Mouse (Mus musculus) c-Kit-positive CD71-negative TER-119-negative erythroid progenitor cells, embryonic 14.5 days (primary cell): Measurements from ENCODE around the gene Bend7.

Source experiments
- DNase-seq: peaks from one replicate; pipeline ENCODE4 v3.0.0-alpha.2; 2013; ENCODE audit warnings: low read depth

Gene Bend7

GRCm38 (mm10) chr2:4782809-4783641 lies 65.4 kb downstream of the Bend7 start:
- no peak for DNase-seq

DNA sequence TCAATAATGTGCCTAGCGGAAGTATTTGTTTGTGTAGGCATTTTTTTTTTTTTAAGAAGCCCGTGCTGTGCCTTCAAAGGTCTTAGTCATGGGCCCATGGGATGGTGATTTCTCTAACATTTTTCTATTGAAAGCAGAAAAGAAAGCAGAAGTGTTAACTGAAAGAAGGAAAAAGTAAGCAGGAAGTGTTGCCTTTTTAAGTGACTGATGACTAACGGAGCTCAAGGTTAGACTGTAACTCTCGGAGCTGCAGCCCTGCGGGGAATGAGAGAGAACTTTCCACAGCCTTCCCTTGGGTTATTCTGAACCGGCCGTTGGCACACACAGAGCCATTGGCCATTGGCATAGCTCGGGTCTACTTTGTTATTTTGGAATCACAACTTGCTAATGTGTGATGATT lies 66.4 kb downstream of the Bend7 start:
- no peak for DNase-seq

DNA sequence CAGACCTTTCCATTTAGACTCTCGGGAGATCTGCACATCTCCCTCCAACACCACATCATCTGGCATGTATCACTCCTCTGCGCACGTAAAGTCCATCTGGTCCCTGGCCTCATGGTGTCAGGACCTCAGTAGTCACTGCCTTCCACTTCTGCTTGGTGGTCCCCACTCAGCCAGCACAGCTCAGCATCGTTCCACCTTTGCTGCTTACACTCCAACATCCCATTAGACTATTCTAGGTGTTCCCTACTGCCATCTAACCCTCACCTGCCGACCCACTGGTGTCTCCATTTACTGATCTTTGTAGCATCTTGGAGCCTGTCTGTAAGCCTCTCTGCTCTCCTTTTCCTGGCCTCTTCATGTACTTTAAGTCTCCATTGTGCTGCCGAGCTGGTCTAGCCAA lies 67.4 kb downstream of the Bend7 start:
- no peak for DNase-seq

- no peak for DNase-seq
Observed at GRCm38 (mm10) chr2:4787223-4787622, 69.6 kb downstream of the Bend7 start.

GRCm38 (mm10) chr2:4791646-4792045 lies 74.0 kb downstream of the Bend7 start:
- DNase-seq = no peak

GRCm38 (mm10) chr2:4792554-4792953 lies 74.9 kb downstream of the Bend7 start:
- DNase-seq = no peak

DNA sequence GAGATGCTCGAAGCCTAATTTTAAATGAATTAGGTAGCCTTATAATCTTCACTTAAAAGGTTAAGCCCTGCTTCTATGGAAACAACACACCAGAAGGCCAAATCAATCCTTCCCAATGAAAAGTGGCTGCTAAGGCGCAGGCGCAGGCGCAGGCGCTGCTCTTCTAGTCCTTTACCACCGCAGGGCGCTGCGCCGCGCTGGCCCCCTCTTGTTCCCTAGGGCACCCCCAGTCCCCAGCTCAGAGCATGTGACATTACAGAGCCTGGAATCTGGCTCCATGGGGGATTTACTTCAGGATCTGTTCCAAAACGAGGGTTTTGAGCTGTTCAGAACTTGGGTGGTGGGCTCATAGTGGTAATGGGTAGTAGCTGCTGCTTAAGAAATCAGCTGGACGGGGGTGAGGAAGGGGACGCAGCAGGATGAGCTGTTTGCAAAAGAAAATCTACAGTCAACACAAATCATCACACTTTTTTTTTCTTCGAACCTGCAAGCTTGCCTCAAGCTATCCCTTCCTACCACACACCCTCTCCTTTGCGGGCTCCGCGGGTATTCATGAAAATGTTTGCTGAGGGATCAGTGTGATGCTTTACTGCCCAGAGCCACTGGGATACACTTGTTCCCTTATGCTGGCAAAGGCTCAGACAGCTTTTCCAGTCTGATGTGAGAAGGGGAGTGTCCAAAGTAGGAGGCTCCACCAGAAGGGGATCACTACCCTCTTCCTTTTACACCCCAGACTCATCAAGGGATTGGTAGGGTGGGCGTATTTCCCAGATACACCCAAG lies 85.0 kb downstream of the Bend7 start:
- no peak for DNase-seq

- no peak for DNase-seq
Observed at GRCm38 (mm10) chr2:4816308-4816707, 98.7 kb downstream of the Bend7 start.

DNA sequence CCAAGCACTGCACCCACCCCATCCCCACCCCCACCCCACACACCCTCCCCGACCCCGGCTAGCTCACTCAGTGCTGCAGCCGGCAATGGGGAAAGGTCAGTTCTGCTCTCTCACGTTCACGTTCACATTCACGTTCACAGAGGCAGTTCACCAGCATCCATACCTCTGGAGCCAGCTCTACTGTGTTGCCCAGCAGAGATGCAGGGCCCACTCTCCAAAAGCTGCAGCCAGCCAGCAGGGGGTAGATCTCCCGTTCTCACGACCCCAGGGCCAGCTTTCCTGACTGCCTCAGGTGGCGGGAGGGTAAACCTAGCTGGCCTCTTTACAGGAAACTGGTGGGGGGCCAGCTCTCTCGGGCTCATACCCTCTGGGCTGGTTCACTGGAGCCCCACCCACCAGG lies 100.0 kb downstream of the Bend7 start:
- DNase-seq = no peak

DNA sequence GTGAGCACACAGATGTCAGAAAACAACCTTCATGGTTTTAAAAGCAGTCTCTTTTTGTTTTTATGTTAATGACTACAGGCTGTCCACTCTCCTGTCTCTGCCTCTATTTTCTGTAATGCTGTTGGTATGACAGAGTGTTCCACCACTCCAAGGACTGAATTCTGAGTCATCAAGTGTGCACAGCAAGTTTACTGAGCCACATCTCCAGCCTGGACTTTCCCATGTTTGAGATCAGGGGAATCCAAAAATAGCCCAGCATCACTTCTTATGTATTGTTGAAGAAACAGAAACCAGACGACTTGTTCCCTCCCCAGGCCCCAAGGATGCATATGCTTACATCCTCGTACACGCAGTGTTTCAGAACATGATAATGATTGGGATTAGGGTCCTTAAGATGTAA lies 102.6 kb downstream of the Bend7 start:
- no peak for DNase-seq

GRCm38 (mm10) chr2:4824067-4824466 lies 106.4 kb downstream of the Bend7 start:
- DNase-seq = no peak

GRCm38 (mm10) chr2:4828032-4828431 lies 110.4 kb downstream of the Bend7 start:
- DNase-seq = no peak

DNA sequence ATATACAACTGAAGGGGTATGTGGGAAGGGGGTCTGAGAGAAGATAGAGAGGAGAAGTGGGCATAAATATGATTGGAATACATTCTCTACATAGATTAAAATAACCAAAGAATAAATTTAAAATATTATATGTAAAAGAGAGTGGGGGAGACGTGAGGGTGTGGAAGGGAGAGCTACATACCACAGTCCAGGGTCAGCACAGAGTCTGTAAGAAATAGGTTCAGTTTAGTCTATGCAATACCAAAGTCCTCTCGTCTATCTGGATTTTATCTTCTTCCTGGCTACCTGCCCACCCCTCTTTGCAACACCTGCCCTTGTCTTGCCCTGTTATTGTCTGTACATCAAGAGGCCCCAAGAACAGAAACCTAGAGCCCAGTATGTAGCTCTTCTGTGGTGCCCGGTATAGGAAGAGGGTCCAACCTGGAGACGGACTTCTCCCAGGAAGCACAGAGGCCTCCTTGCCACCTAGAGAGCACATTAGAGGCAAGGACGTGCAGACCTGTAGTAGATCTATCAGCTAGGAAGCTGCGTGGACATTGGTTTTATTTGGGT lies 110.9 kb downstream of the Bend7 start:
- DNase-seq = no peak

DNA sequence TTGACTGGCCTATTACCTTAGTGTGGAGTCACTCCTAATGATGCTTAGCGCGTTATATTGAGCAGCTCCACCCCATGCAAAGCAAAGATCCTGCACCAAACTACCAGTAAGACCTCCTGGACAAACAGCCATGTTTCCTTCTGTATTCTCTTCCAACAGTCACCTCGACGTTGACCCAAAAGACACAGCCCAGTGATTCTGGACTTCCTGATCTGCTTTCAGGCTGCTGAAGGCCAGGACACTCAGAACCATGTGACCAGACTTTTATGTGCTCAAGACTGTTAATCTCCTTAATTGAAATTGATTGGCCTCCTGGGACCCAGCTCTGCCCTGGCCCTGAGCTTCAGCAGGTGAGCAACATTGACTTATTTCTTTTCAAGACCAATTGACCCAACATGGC lies 111.4 kb downstream of the Bend7 start:
- DNase-seq = no peak

DNA sequence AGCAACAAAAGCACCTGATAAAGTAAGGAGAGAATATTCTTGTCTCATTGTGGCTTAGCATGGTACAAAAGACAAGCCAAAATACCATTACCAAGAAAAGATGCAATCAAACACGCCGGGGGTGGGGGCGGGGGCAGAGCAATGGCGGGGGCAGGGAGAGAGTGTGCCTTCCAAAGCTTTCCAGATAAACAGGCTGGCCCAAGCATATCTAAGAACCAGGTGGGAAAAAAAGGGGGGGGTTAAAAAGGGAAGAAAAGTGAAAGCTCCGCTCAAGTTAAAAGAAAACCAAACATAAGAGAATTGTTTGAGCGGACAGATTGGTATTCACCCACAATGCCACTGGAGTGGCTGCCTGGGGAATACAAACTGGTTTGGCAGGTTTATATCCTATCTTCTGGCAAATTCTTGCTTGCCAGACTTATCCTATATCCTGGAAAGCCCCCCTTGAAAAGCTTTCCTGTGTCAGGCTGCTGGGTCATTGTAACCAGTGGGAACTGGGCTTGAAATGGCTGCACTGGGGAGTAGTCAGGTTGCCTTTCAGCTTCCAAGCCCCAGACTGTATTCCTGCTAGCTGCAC lies 111.9 kb downstream of the Bend7 start:
- DNase-seq = no peak

DNA sequence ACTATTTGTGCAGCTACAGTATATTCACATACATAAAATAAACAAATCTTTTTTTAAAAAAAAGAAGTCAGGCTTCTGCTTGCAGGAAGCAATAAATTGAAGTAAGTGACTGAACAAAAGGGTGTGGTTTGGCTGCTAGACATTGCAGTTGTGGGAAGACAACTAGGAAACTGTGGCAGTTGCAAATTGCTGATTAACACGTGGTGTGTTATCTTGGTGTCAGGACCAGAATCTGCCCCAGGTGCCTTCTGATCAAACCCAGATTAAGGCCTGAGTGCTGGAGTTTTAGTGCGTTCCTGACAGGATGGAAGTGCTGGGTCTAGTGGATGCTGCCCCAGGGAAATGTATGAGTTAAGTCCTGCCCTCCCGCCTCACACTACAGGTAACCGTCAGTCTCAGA lies 113.9 kb downstream of the Bend7 start:
- DNase-seq = peak; percentile 6

GRCm38 (mm10) chr2:4832166-4832565 lies 114.5 kb downstream of the Bend7 start:
- DNase-seq = no peak

- DNase-seq = no peak
Observed at GRCm38 (mm10) chr2:4849449-4849848, 131.8 kb downstream of the Bend7 start.
